Mouse (Mus musculus): ENCODE measurements around the gene Nfkb1.

- no peak for TF ChIP-seq GATA1 (IDR thresholded peaks at IDR 0.05; ENCODE audit: low read length)
- TF ChIP-seq TAL1 (IDR thresholded peaks at IDR 0.05; ENCODE audit: low read length): no peak
Measured at GRCm38 (mm10) chr3:135686419-135686818, 4.9 kb downstream of the Nfkb1 start.
